Mouse (Mus musculus) MEL (cell line): Measurements from ENCODE around the gene Dapk3. TPM values are rescaled to one million over a fixed set of nuclear protein-coding genes. Genes with fewer than 3 reads are reported as not detected.

Source experiments
- DNase-seq: peaks from one replicate; pipeline ENCODE4 v3.0.0; 2011; ENCODE audit warnings: low read depth, low spot score
- H3K27ac ChIP-seq: 2 replicates; pipeline ENCODE4 v1.5.1; 2012; ENCODE audit warnings: low read depth, mild to moderate bottlenecking, control low read depth, low read length, moderate library complexity; ENCODE audit not compliant: control insufficient read depth
- H3K27me3 ChIP-seq, 2 experiments: fragments of 150-350 bp in 1 of 2; sonication (generic) in 1 of 2; 2 replicates each; pipeline ENCODE4 v1.6.1; 2012; ENCODE audit warnings: low read length in 2 of 2, mild to moderate bottlenecking in 2 of 2, improper control_type of control experiment in 1 of 2, moderate library complexity in 1 of 2; ENCODE audit not compliant: insufficient read depth in 2 of 2, control insufficient read depth in 1 of 2
- H3K36me3 ChIP-seq, 2 experiments: 2 replicates each; pipeline ENCODE4 v1.6.1; 2012 to 2014; ENCODE audit warnings: low read length in 2 of 2, improper control_type of control experiment in 1 of 2, inconsistent platforms in 1 of 2, mild to moderate bottlenecking in 1 of 2; ENCODE audit not compliant: insufficient read depth in 2 of 2, control insufficient read depth in 1 of 2
- H3K4me1 ChIP-seq, 2 experiments: fragments of 150-350 bp in 1 of 2; sonication (generic) in 1 of 2; 2 replicates each; pipeline ENCODE4 v1.6.1; 2012; ENCODE audit warnings: low read length in 2 of 2, improper control_type of control experiment in 1 of 2, mild to moderate bottlenecking in 1 of 2; ENCODE audit not compliant: insufficient read depth in 2 of 2, control insufficient read depth in 1 of 2
- H3K4me3 ChIP-seq, 2 experiments: fragments of 150-350 bp in 1 of 2; sonication (generic) in 1 of 2; 2 replicates each; pipeline ENCODE4 v1.5.1; 2012; ENCODE audit warnings: low read depth in 2 of 2, low read length in 2 of 2, mild to moderate bottlenecking in 2 of 2, moderate library complexity in 2 of 2, control low read depth in 1 of 2, improper control_type of control experiment in 1 of 2; ENCODE audit not compliant: control insufficient read depth in 1 of 2, insufficient read depth in 1 of 2
- H3K79me2 ChIP-seq: 2 replicates; pipeline ENCODE4 v1.6.1; 2012; ENCODE audit warnings: mild to moderate bottlenecking, low read length, moderate library complexity; ENCODE audit not compliant: control insufficient read depth, poor library complexity, insufficient read depth
- H3K9ac ChIP-seq: 2 replicates; pipeline ENCODE4 v1.6.1; 2012; ENCODE audit warnings: low read depth, mild to moderate bottlenecking, control low read depth, low read length, moderate library complexity; ENCODE audit not compliant: control insufficient read depth, poor library complexity, severe bottlenecking
- H3K9me3 ChIP-seq: fragments of 150-350 bp; sonication (generic); replicated peaks from 2 replicates; pipeline ENCODE4 v1.6.1; 2012; ENCODE audit warnings: mild to moderate bottlenecking, low read length, improper control_type of control experiment, moderate library complexity; ENCODE audit not compliant: insufficient read depth
- CTCF ChIP-seq, 3 experiments: IDR thresholded peaks in 2 of 3; conservative IDR thresholded peaks in 1 of 3; 2 replicates each; pipeline ENCODE4 v1.5.1; 2011 to 2012; ENCODE audit warnings: low read length in 3 of 3, low read depth in 2 of 3, mild to moderate bottlenecking in 2 of 3, improper control_type of control experiment in 1 of 3, inconsistent platforms in 1 of 3, mixed read lengths in 1 of 3, moderate library complexity in 1 of 3; ENCODE audit not compliant: control insufficient read depth in 1 of 3, insufficient read depth in 1 of 3, poor library complexity in 1 of 3, severe bottlenecking in 1 of 3
- E2F4 ChIP-seq: IDR thresholded peaks from 2 replicates; pipeline ENCODE4 v1.6.1; 2011; ENCODE audit warnings: low read depth, low read length, improper control_type of control experiment, borderline replicate concordance
- ETS1 ChIP-seq: IDR thresholded peaks from 2 replicates; pipeline ENCODE4 v1.6.1; 2012; ENCODE audit warnings: low read depth, mild to moderate bottlenecking, inconsistent platforms, low read length, improper control_type of control experiment, moderate library complexity
- GABPA ChIP-seq: IDR thresholded peaks from 2 replicates; pipeline ENCODE4 v1.6.1; 2012; ENCODE audit warnings: low read depth, mild to moderate bottlenecking, inconsistent platforms, low read length, improper control_type of control experiment, moderate library complexity
- HCFC1 ChIP-seq: IDR thresholded peaks from 2 replicates; pipeline ENCODE4 v1.6.1; 2012; ENCODE audit warnings: low read depth, mild to moderate bottlenecking, inconsistent platforms, low read length, improper control_type of control experiment, moderate library complexity
- MAZ ChIP-seq: IDR thresholded peaks from 2 replicates; pipeline ENCODE4 v1.6.1; 2012; ENCODE audit warnings: low read depth, mild to moderate bottlenecking, inconsistent platforms, low read length, improper control_type of control experiment
- MEF2A ChIP-seq: IDR thresholded peaks from 2 replicates; pipeline ENCODE4 v1.6.1; 2014; ENCODE audit warnings: low read depth, mild to moderate bottlenecking, inconsistent platforms, low read length, improper control_type of control experiment; ENCODE audit not compliant: poor library complexity, insufficient replicate concordance, severe bottlenecking; ENCODE audit errors: extremely low read depth
- MYB ChIP-seq: IDR thresholded peaks from 2 replicates; pipeline ENCODE4 v1.6.1; 2011; ENCODE audit warnings: mild to moderate bottlenecking, low read depth, low read length, improper control_type of control experiment
- NRF1 ChIP-seq: IDR thresholded peaks from 2 replicates; pipeline ENCODE4 v1.6.1; 2014; ENCODE audit warnings: low read depth, mild to moderate bottlenecking, inconsistent platforms, low read length, improper control_type of control experiment, moderate library complexity; ENCODE audit not compliant: poor library complexity, insufficient read depth, severe bottlenecking
- POLR2A ChIP-seq, 2 experiments: IDR thresholded peaks; 2 replicates each; pipeline ENCODE4 v1.6.1; 2011 to 2012; ENCODE audit warnings: low read length in 2 of 2, mild to moderate bottlenecking in 2 of 2, control low read depth in 1 of 2, improper control_type of control experiment in 1 of 2, low read depth in 1 of 2, moderate library complexity in 1 of 2; ENCODE audit not compliant: control insufficient read depth in 1 of 2, insufficient read depth in 1 of 2, poor library complexity in 1 of 2
- POLR2AphosphoS5 ChIP-seq: IDR thresholded peaks from 2 replicates; pipeline ENCODE4 v1.6.1; 2012; ENCODE audit warnings: low read depth, borderline replicate concordance, mild to moderate bottlenecking, inconsistent platforms, low read length, moderate library complexity, mixed read lengths
- TCF12 ChIP-seq: IDR thresholded peaks from 2 replicates; pipeline ENCODE4 v1.6.1; 2014; ENCODE audit warnings: low read depth, mild to moderate bottlenecking, inconsistent platforms, low read length, improper control_type of control experiment, moderate library complexity
- UBTF ChIP-seq: IDR thresholded peaks from 2 replicates; pipeline ENCODE4 v1.6.1; 2012; ENCODE audit warnings: low read depth, mild to moderate bottlenecking, inconsistent platforms, low read length, improper control_type of control experiment, moderate library complexity, borderline replicate concordance; ENCODE audit not compliant: insufficient read depth
- USF1 ChIP-seq: IDR thresholded peaks from 2 replicates; pipeline ENCODE4 v1.6.1; 2014; ENCODE audit warnings: low read depth, mild to moderate bottlenecking, inconsistent platforms, low read length, improper control_type of control experiment, moderate library complexity
- ZKSCAN1 ChIP-seq: IDR thresholded peaks from 2 replicates; pipeline ENCODE4 v1.6.1; 2012; ENCODE audit warnings: low read depth, mild to moderate bottlenecking, inconsistent platforms, low read length, improper control_type of control experiment, moderate library complexity
- polyA plus RNA-seq, 2 experiments: library from polyadenylated mRNA; stranded (reverse) in 1 of 2; unstranded in 1 of 2; fragments of >175 nt in 1 of 2; fragments of >200 nt in 1 of 2; gene quantifications; 2 replicates each; pipeline versions ENCODE4 v1.2.1 to v1.2.4; 2012; ENCODE audit warnings: low replicate concordance in 2 of 2, low read depth in 1 of 2; ENCODE audit not compliant: insufficient read length in 2 of 2, insufficient read depth in 1 of 2, missing spikeins in 1 of 2
- total RNA-seq: library from RNA; depleted of rRNA; stranded (reverse); fragments of 300-350 nt; gene quantifications from 2 replicates; pipeline ENCODE4 v1.2.3, GENCODE M21; 2012

The Dapk3 gene
- total and polyA plus RNA-seq, 3 experiments: 42.3 to 79.1 TPM; not detected in 1

DNA sequence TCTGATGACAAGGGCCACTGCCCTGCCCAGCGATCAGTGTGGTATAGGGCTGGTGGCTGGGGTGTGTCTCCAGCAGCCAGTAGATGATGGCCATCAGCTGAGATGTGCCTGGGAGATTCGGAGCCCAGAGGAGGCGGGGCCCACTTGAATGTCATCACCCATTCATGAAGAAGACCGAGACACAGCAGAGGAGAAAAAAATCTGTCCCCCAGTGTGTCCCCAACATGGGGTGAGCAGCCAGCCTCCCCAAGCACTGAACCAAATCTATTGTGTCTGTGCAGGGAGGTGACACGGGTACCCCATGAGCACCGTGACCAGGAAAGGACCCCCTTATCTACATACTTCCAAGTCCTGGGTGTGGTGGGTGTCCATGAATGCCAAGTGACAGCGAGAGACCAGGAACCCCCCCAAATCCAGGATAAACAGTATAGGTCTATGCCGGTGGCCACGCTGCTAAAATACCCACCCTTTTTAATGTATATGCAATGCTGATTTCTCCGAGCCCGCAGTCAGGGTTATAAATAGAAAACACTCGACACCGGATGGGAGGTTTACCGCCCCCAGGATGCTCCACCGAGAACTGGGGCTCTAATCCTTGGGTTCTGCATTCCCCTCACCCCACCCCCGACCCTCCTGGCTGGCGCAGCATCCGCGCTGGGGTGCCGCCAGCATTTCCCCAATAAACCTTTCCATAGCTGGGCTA lies 47.1 kb downstream of the Dapk3 start:
- no peak for DNase-seq
- peaks cover 0 to 7% of the 10 kb centered on the region in 2 experiments; a peak in 2 of 4 replicates for H3K36me3 ChIP-seq
- no peaks in the 10 kb centered on the region for H3K9me3 ChIP-seq
- TF ChIP-seq USF1: no peak
- TF ChIP-seq TCF12: no peak
- no peak for TF ChIP-seq MAZ
- no peak for TF ChIP-seq POLR2A (IDR thresholded peaks at IDR 0.05; ENCODE audit: control insufficient read depth in 1 of 2, insufficient read depth in 1 of 2, low read depth in 1 of 2, low read length in 2 of 2, poor library complexity in 1 of 2)
- no peak for TF ChIP-seq NRF1
- TF ChIP-seq ETS1: no peak
- TF ChIP-seq ZKSCAN1: no peak
- TF ChIP-seq GABPA: no peak
- TF ChIP-seq MYB: no peak
- no peak for TF ChIP-seq HCFC1
- no peak for TF ChIP-seq POLR2AphosphoS5
- TF ChIP-seq E2F4: no peak
- no peak for TF ChIP-seq UBTF
- no peaks in the 10 kb centered on the region for H3K79me2 ChIP-seq
- no peak overlapping the region for H3K27ac ChIP-seq
- H3K4me1 ChIP-seq: peaks cover 0 to 12% of the 10 kb centered on the region in 2 experiments; a peak in 2 of 4 replicates
- no peak overlapping the region for H3K9ac ChIP-seq
- peaks cover 6 to 19% of the 10 kb centered on the region in 2 experiments for H3K27me3 ChIP-seq
- H3K4me3 ChIP-seq: no peak overlapping the region

DNA sequence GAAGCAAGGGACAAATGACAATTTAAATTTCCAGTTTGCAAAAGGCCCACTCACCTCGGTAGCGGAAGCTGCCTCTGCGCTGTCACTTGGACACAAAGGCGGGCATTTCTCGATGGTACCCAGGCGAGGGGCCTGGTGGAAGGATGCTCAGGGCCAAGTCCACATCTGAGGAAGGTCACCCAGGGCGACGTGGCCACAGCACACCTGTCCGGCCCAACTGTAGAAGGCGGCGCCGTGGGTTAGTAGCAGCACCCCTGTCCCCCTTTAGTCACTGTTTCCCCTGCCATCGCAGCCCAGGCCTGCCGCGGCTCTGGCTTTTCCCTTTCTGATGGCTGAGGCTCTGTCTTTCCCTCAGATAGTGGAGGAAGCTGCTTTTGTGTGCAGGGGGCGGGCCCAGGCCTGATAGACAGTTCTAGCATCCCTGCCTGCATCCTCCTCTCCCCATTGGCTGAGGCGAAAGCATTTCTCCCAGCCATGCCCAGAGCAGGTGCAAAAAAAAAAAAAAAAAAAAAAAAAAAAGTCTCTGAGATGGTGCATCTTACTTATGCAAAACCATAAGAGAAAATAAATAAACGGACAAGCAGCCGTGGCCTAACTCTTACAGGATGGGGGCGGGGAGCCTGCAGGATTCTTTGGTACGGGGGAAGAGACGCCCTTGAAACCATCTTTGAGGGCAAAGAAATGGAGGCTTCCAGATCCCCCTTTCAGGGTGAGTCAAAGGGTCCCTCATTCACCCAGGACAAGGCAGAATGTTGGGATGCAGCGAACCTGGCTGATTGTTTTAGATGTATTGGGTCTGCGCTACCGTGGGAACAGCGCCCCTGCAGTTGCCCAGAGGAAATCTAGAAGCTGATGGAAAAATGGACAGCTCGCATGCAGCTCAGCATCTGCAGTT lies 47.9 kb downstream of the Dapk3 start, which contains the start of gene Atcay:
Gene Atcay, minus strand, starts transcription at position 396 of the 895 bp plus-strand sequence.
- DNase-seq: no peak
- Histone ChIP-seq H3K4me1 (peaks cover 0 to 12% of the 10 kb centered on the region in 2 experiments; a peak in 2 of 4 replicates), H3K9ac (no peak within 1 kb of the TSS), H3K9me3 (no peaks in the 10 kb centered on the region), H3K27me3 (peaks cover 6 to 18% of the 10 kb centered on the region in 2 experiments), H3K27ac (no peak within 1 kb of the TSS), H3K4me3 (no peak within 1 kb of the TSS), H3K79me2 (no peaks in the 10 kb centered on the region), H3K36me3 (peaks cover 0 to 7% of the 10 kb centered on the region in 2 experiments; a peak in 2 of 4 replicates)
- no peak for TF ChIP-seq MEF2A
- peak in 1 of 3 experiments; percentile 14; a peak in 1 of 6 replicates for TF ChIP-seq CTCF (IDR thresholded peaks at IDR 0.05 in 2 of 3, conservative IDR thresholded peaks at IDR 0.05 in 1 of 3; ENCODE audit: control insufficient read depth in 1 of 3, insufficient read depth in 1 of 3, low read depth in 2 of 3, low read length in 3 of 3, poor library complexity in 1 of 3, severe bottlenecking in 1 of 3)
